Mouse (Mus musculus) hindbrain, embryonic 10.5 days (tissue): Measurements from ENCODE around the gene Spaca7. TPM values are rescaled to one million over a fixed set of nuclear protein-coding genes. Genes with fewer than 3 reads are reported as not detected.

ENCODE experiments used
- DNase-seq: peaks from one replicate; pipeline ENCODE4 v3.0.0-alpha.2; 2017; ENCODE audit warnings: low spot score
- H3K27ac ChIP-seq: fragments of 300-500 bp; sonication (generic); 2 replicates; pipeline ENCODE4 v1.5.1; 2016; ENCODE audit warnings: mild to moderate bottlenecking, moderate library complexity
- H3K27me3 ChIP-seq: fragments of 300-500 bp; sonication (generic); 2 replicates; pipeline ENCODE4 v1.6.1; 2016; ENCODE audit warnings: mild to moderate bottlenecking; ENCODE audit not compliant: poor library complexity, insufficient read depth, severe bottlenecking
- H3K36me3 ChIP-seq: fragments of 300-500 bp; sonication (generic); 2 replicates; pipeline ENCODE4 v1.6.1; 2016; ENCODE audit warnings: mild to moderate bottlenecking, moderate library complexity
- H3K4me1 ChIP-seq: fragments of 300-500 bp; sonication (generic); replicated peaks from 2 replicates; pipeline ENCODE4 v1.6.1; 2016; ENCODE audit warnings: mild to moderate bottlenecking
- H3K4me3 ChIP-seq: fragments of 300-500 bp; sonication (generic); 2 replicates; pipeline ENCODE4 v1.5.1; 2016; ENCODE audit warnings: mild to moderate bottlenecking, moderate library complexity
- H3K9me3 ChIP-seq: fragments of 300-500 bp; sonication (generic); 2 replicates; pipeline ENCODE4 v1.6.1; 2016; ENCODE audit warnings: mild to moderate bottlenecking, moderate library complexity
- WGBS: fragments of 180-500 bp; shearing (Covaris S2); methylation state at CpG from one replicate; pipeline ENCODE4 v1.1.7; 2016; 5-methylcytosine and 5-hydroxymethylcytosine counted together
- polyA plus RNA-seq: library from polyadenylated mRNA; unstranded; fragments of >200 nt; fragmentation: Nextera tagmentation; extraction: Ambion mirVana; gene quantifications from 2 replicates; pipeline ENCODE4 v1.2.1, GENCODE M21; 2016

Spaca7 gene
- polyA plus RNA-seq, 1 experiment from 2014 or later = not detected

- 90% methylated on average over 18 of the region's 18 CpGs for WGBS
- peaks cover 91% of the 10 kb centered on the region for H3K36me3 ChIP-seq
Measured at GRCm38 (mm10) chr8:12621550-12622222, 48.9 kb downstream of the Spaca7 start.

GRCm38 (mm10) chr8:12625890-12626289 is 53.1 kb downstream of the Spaca7 start:
- Histone ChIP-seq H3K4me1 (peaks cover 6% of the 10 kb centered on the region; the same call in 1 of the 2 replicates), H3K36me3 (peaks cover 97% of the 10 kb centered on the region), H3K4me3 (no peak overlapping the region), H3K27me3 (no peaks in the 10 kb centered on the region), H3K9me3 (no peaks in the 10 kb centered on the region), H3K27ac (no peak overlapping the region)
- 87% methylated on average over 5 of the region's 5 CpGs for WGBS
- DNase-seq = no peak

More at GRCm38 (mm10) chr8:12621550-12622222, 48.9 kb downstream of the Spaca7 start:
- H3K4me1 ChIP-seq = peaks cover 6% of the 10 kb centered on the region; the same call in 1 of the 2 replicates
- no peak for DNase-seq
- H3K4me3 ChIP-seq = no peak overlapping the region
- no peaks in the 10 kb centered on the region for H3K27me3 ChIP-seq
- H3K27ac ChIP-seq = no peak overlapping the region
- H3K9me3 ChIP-seq = no peaks in the 10 kb centered on the region

GRCm38 (mm10) chr8:12629079-12629478 is 56.2 kb downstream of the Spaca7 start:
- no peak overlapping the region for H3K4me3 ChIP-seq
- 52% methylated on average over 3 of the region's 3 CpGs for WGBS
- DNase-seq = peak; percentile 49

GRCm38 (mm10) chr8:12635366-12635765 is 62.5 kb downstream of the Spaca7 start:
- WGBS = 89% methylated on average over 2 of the region's 2 CpGs
- peaks cover 94% of the 10 kb centered on the region for H3K36me3 ChIP-seq

More at GRCm38 (mm10) chr8:12629079-12629478, 56.2 kb downstream of the Spaca7 start:
- Histone ChIP-seq H3K27ac (no peak overlapping the region), H3K36me3 (peaks cover 94% of the 10 kb centered on the region), H3K27me3 (no peaks in the 10 kb centered on the region), H3K9me3 (no peaks in the 10 kb centered on the region), H3K4me1 (peaks cover 6% of the 10 kb centered on the region; the same call in 1 of the 2 replicates)

GRCm38 (mm10) chr8:12638446-12638845 is 65.6 kb downstream of the Spaca7 start:
- no peaks in the 10 kb centered on the region for H3K27me3 ChIP-seq
- DNase-seq = no peak
- no peak overlapping the region for H3K27ac ChIP-seq
- H3K4me3 ChIP-seq = no peak overlapping the region
- H3K9me3 ChIP-seq = no peaks in the 10 kb centered on the region
- H3K4me1 ChIP-seq = no peaks in the 10 kb centered on the region
- peaks cover 84% of the 10 kb centered on the region for H3K36me3 ChIP-seq
- WGBS = 92% methylated on average over 11 of the region's 11 CpGs

More at GRCm38 (mm10) chr8:12635366-12635765, 62.5 kb downstream of the Spaca7 start:
- Histone ChIP-seq H3K9me3 (no peaks in the 10 kb centered on the region), H3K27ac (no peak overlapping the region), H3K27me3 (no peaks in the 10 kb centered on the region), H3K4me1 (no peaks in the 10 kb centered on the region), H3K4me3 (no peak overlapping the region)
- no peak for DNase-seq

- H3K4me1 ChIP-seq = no peaks in the 10 kb centered on the region; the same call in 1 of the 2 replicates
- H3K27ac ChIP-seq = no peak overlapping the region
- H3K36me3 ChIP-seq = peaks cover 81% of the 10 kb centered on the region
- no peaks in the 10 kb centered on the region for H3K27me3 ChIP-seq
- DNase-seq = no peak
- WGBS = 95% methylated on average over 6 of the region's 6 CpGs
- H3K4me3 ChIP-seq = no peak overlapping the region
- no peaks in the 10 kb centered on the region for H3K9me3 ChIP-seq
Measured at GRCm38 (mm10) chr8:12641527-12641926, 68.7 kb downstream of the Spaca7 start.

- WGBS = 91% methylated on average over 8 of the region's 8 CpGs
- peaks cover 81% of the 10 kb centered on the region for H3K36me3 ChIP-seq
- H3K27ac ChIP-seq = no peak overlapping the region
- no peaks in the 10 kb centered on the region for H3K27me3 ChIP-seq
- H3K4me3 ChIP-seq = no peak overlapping the region
- no peaks in the 10 kb centered on the region for H3K9me3 ChIP-seq
- no peaks in the 10 kb centered on the region; the same call in 1 of the 2 replicates for H3K4me1 ChIP-seq
- no peak for DNase-seq
Measured at GRCm38 (mm10) chr8:12644341-12644740, 71.5 kb downstream of the Spaca7 start.

- no peaks in the 10 kb centered on the region for H3K27me3 ChIP-seq
- peaks cover 81% of the 10 kb centered on the region for H3K36me3 ChIP-seq
- H3K4me1 ChIP-seq = no peaks in the 10 kb centered on the region; the same call in 1 of the 2 replicates
- H3K4me3 ChIP-seq = no peak overlapping the region
- no peak for DNase-seq
- H3K27ac ChIP-seq = no peak overlapping the region
- no peaks in the 10 kb centered on the region for H3K9me3 ChIP-seq
- 89% methylated on average over 7 of the region's 7 CpGs for WGBS
Measured at GRCm38 (mm10) chr8:12644894-12645293, 72.1 kb downstream of the Spaca7 start.

- H3K4me1 ChIP-seq = no peaks in the 10 kb centered on the region; the same call in 1 of the 2 replicates
- 40% methylated on average over 4 of the region's 4 CpGs for WGBS
- H3K9me3 ChIP-seq = no peaks in the 10 kb centered on the region
- peak; percentile 13 for DNase-seq
- no peak overlapping the region for H3K27ac ChIP-seq
- no peaks in the 10 kb centered on the region for H3K27me3 ChIP-seq
- no peak overlapping the region for H3K4me3 ChIP-seq
- H3K36me3 ChIP-seq = peaks cover 82% of the 10 kb centered on the region
Measured at GRCm38 (mm10) chr8:12646536-12646935, 73.7 kb downstream of the Spaca7 start.

GRCm38 (mm10) chr8:12648951-12649350 is 76.1 kb downstream of the Spaca7 start:
- peaks cover 97% of the 10 kb centered on the region for H3K36me3 ChIP-seq
- no peak for DNase-seq
- H3K4me1 ChIP-seq = no peaks in the 10 kb centered on the region; the same call in 1 of the 2 replicates
- H3K27me3 ChIP-seq = no peaks in the 10 kb centered on the region
- H3K27ac ChIP-seq = no peak overlapping the region
- 87% methylated on average over 4 of the region's 4 CpGs for WGBS
- H3K9me3 ChIP-seq = no peaks in the 10 kb centered on the region
- H3K4me3 ChIP-seq = no peak overlapping the region

Other genes starting within 250 kb of the Spaca7 start
- 2.5 and 2.6 TPM in 2 replicates for gene Sox1, start 177.7 kb upstream of the Spaca7 start, polyA plus RNA-seq
- gene Tubgcp3, start 99.2 kb downstream of the Spaca7 start, polyA plus RNA-seq = 49.9 and 57.4 TPM in 2 replicates
- gene Atp11a, start 184.0 kb downstream of the Spaca7 start, polyA plus RNA-seq = 8.5 and 8.8 TPM in 2 replicates